Mouse (Mus musculus): ENCODE results near the gene Ufd1. TPM values are rescaled to one million over a fixed set of nuclear protein-coding genes. Genes with fewer than 3 reads are reported as not detected.

Ufd1 gene
- polyA plus RNA-seq, 1 experiment, result 7.2 TPM

- TF ChIP-seq GATA1 (IDR thresholded peaks at IDR 0.05; ENCODE audit: low read length), result no peak
Observed at GRCm38 (mm10) chr16:18795223-18795899, 16.2 kb upstream of the Ufd1 start.

GRCm38 (mm10) chr16:18796645-18797044 lies 14.9 kb upstream of the Ufd1 start:
- no peak for TF ChIP-seq GATA1 (IDR thresholded peaks at IDR 0.05; ENCODE audit: low read length)

DNA sequence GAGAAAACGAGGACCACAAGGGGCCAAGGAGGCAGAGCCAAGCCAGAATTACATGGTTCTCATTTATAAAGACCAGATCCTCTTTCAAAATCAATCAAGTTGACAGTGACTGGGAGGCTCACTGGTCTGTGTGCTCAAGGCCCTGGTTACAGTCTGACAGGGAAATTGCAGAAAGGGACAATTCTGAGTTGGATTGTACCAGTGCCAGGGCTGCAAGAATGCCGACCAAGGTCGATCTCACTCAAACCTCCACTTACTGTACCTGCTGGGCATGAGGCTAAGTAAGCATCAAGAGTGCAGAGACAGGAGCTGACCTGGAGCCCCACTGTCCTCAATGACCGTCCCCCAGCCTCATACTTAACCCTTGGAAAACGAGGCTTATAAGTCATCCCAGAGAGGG lies 13.4 kb upstream of the Ufd1 start:
- no peak for TF ChIP-seq GATA1 (IDR thresholded peaks at IDR 0.05; ENCODE audit: low read length)

DNA sequence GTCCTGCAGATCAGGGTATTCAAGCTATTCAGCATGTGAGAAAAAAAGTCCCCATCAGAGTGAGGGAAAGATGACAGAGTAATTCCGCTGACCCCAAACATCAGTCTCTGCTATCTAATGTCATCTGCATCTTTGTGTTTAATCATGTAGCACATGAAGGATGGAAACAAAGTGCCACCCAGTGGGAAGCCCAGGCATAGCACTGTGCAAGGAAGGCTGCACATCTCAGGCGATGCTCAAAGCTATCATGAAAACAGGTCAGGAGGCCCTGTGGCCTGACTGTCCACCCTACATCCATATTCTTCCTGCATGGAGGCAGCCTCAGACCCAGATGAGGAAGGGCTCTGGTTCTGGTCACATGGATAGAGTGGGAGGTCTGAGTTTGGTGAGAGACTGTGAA lies 12.7 kb upstream of the Ufd1 start:
- no peak for TF ChIP-seq GATA1 (IDR thresholded peaks at IDR 0.05; ENCODE audit: low read length)

DNA sequence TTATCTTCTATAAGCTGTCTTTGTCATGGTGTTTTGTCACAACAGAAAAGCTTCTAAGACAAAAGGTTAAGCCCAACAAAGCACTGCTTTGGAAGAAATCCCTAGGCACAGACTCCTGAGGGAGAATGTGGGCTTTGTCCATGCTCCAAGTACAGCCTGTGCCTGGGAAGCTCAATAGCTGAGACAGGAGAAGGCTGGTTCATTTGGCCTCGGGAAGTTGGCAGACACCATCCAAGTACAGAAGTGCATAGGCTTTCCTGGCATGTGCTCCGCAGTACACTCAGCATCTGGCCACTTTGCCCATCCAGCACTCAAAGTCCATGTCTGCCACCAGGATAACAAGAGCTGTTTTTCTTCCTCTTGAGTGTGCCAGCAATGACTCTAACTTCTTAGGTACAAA lies 5.8 kb upstream of the Ufd1 start:
- TF ChIP-seq GATA1 (IDR thresholded peaks at IDR 0.05; ENCODE audit: low read length), result no peak

DNA sequence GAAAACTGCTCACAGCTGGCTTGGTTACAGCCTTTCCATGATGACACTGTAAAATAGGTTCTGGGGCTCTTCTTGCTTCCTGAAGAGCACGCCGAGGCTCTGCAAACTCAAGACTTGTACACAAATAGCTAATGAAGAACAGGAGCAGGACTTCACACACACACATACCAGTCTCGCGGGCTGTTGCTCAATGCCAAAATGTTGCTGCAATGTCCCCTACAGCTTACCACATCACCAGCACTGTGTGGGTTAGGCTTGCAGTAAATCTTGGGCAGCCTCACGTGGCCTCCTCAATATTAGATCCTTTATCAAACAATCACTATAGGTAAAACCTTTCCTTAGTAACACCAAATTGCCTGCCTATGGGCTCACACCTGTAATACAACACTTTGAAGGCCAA lies 2.6 kb upstream of the Ufd1 start:
- TF ChIP-seq GATA1 (IDR thresholded peaks at IDR 0.05; ENCODE audit: low read length), result no peak

DNA sequence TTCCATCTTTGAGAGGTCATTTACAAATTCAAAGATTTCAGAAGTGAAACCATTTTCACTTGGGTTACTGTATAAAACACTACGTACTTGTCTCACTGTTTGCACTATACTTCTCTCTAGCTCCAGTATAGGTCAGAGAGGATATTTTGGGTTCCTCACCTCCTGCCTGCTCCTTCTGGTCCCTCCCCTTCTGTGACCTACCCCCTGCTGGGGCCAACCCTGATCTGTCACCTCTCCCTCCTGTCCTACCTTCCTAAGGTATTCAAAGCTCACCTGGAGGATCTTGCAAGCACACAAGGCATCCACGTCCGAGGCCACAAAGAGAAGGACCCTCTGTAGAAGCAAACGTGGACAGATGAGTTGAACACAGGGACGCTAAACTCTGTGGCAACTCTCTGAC lies 547 bp upstream of the Ufd1 start:
- no peak for TF ChIP-seq GATA1 (IDR thresholded peaks at IDR 0.05; ENCODE audit: low read length)

GRCm38 (mm10) chr16:18812385-18812910 lies 869 bp downstream of the Ufd1 start:
- TF ChIP-seq GATA1 (IDR thresholded peaks at IDR 0.05; ENCODE audit: low read length), result no peak

DNA sequence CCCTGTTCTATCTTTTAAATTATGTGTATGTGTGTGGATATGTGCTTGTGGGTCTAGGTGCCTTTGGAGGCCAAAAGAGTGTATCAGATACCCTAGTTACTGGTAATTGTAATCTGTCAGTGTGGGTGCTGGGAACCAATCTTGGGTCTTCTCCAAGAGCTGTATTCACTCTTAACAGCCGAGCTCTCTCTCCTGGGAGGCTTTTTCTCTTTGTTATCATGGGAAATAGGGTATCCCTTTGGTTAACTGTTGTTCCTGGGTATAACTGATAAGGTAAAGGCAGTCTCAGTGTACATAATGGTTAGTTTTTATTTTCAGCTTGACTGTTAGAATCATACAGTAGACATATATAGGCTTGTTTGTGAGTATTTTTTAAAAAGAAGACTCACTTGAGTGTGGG lies 10.8 kb downstream of the Ufd1 start:
- no peak for TF ChIP-seq GATA1 (IDR thresholded peaks at IDR 0.05; ENCODE audit: low read length)

DNA sequence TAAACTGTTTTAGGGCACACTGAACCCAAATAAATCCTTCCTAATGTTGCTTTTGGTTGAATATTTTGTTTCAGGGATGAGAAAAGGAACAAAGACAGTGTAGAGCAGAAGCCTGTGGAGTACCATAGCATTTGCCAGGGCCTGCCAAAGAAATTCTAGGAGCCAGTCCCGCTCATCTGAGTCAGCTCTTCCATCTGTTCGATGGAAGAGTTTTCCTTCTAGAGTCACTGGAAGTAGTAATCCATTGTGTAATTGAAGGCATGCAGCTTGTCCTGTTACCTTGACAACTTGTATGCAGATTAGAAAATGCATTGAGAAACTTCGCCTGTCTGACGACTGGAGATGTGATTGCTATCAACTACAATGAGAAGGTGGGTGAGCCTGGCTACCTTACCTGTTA lies 11.3 kb downstream of the Ufd1 start:
- no peak for TF ChIP-seq GATA1 (IDR thresholded peaks at IDR 0.05; ENCODE audit: low read length)

GRCm38 (mm10) chr16:18828630-18829029 lies 17.1 kb downstream of the Ufd1 start:
- no peak for TF ChIP-seq GATA1 (IDR thresholded peaks at IDR 0.05; ENCODE audit: low read length)

- no peak for TF ChIP-seq GATA1 (IDR thresholded peaks at IDR 0.05; ENCODE audit: low read length)
Observed at GRCm38 (mm10) chr16:18829102-18829501, 17.5 kb downstream of the Ufd1 start.

- TF ChIP-seq GATA1 (IDR thresholded peaks at IDR 0.05; ENCODE audit: low read length), result no peak
Observed at GRCm38 (mm10) chr16:18833486-18833885, 21.9 kb downstream of the Ufd1 start.

DNA sequence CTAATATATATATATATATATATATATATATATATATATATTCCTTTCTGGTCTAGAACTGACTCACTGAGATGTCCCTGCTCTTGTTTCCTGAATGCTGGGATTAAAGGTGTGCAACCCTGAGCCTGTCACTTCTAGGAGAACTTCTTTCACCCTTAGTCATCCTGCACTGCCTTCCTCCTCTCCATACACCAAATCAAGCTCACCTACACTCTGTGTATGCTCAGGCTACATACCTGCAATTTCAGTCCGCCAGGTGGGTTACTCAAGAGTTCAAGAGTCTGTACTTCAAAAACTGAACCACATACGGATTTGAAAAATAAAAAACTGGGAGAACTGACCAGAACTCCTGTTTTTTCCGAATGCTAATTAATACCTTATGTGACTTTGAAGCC lies 24.5 kb downstream of the Ufd1 start:
- no peak for TF ChIP-seq GATA1 (IDR thresholded peaks at IDR 0.05; ENCODE audit: low read length)

DNA sequence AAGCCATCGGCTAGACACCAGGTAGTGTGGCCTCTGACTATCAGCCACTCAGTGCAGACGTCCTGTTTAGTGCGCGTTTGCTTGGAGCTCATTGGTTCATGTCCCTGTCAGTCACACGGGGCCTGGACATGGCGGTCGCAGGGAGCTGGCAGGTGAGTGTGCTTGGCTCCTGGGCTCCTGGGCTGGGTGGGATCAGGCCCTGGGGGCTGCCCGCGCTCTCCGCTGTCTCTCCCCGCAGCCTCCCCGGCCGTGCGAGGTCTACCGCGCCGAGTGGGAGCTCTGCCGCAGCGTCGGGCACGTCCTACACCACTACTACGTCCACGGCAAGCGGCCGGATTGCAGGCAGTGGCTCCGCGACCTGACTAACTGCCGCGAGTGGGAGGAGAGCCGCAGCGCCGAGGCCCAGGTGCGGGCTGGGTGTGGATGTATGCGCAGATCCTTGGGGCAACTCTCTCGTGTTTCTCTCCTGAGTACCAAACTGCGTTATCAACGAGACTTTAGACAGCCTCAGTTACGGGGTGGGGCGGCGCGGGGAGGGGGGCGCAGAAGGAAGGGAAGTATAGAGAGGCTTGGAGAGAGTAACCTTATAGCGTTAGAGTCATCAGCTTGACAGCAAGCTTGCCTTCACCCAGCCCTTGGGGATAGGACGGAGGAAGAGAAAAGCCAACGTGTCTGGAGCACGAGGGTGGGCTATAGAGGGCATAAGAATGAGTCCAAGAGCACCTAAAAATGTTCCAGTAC lies 25.1 kb downstream of the Ufd1 start, which contains the start of the genes 2510002D24Rik and Gm28539:
Gene 2510002D24Rik (plus strand): TSS at position 111 of the 741 bp plus-strand sequence.
Gene Gm28539 (plus strand): TSS at position 117 of the 741 bp plus-strand sequence.
- TF ChIP-seq GATA1 (IDR thresholded peaks at IDR 0.05; ENCODE audit: low read length), result no peak

DNA sequence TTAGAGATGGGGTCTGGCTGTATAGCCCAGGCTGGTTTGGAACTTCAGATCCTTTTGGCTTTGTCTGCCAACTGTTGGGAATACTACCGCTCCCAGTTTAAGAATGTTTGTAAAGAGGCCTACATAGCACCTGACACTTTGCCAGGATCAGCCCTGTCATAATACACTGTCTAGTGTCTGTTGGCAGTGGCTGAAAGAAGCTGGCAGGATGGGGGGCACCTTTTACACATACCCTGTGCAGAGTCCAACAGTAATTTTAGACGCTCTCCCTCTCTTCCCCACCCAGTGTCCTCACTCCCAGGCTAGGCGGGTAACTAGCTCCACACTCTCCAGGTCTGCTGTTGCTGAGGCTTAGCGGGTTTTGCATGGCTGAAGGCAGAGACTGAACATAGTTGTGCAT lies 26.8 kb downstream of the Ufd1 start:
- TF ChIP-seq GATA1 (IDR thresholded peaks at IDR 0.05; ENCODE audit: low read length), result no peak
